Mouse (Mus musculus) liver, adult 2 months (tissue): ENCODE measurements at regions not wholly inside any gene's neighbourhood (a gene's known extent, or its start where the extent isn't known, plus 50 kb on each side); places are given as distances from the start of the nearest gene placed in this dataset.

ENCODE experiments used
- DNase-seq: peaks from one replicate; pipeline ENCODE4 v3.0.0-alpha.2; 2011; ENCODE audit warnings: low read depth, low spot score; ENCODE audit errors: extremely low read depth
- H3K27ac ChIP-seq: fragments of 200-500 bp; replicated peaks from 2 replicates; pipeline ENCODE4 v1.5.1; 2012; ENCODE audit warnings: low read depth, mild to moderate bottlenecking, control low read depth, inconsistent platforms, low read length; ENCODE audit not compliant: insufficient read depth
- H3K27me3 ChIP-seq: fragments of 200-500 bp; 2 replicates; pipeline ENCODE4 v1.6.1; 2012; ENCODE audit warnings: mild to moderate bottlenecking, moderate library complexity, low read length, inconsistent platforms; ENCODE audit not compliant: control insufficient read depth, insufficient read depth
- H3K36me3 ChIP-seq: fragments of 200-500 bp; 2 replicates; pipeline ENCODE4 v1.6.1; 2012; ENCODE audit warnings: low read length, inconsistent platforms; ENCODE audit not compliant: control insufficient read depth, insufficient read depth
- H3K4me1 ChIP-seq: fragments of 200-500 bp; 2 replicates; pipeline ENCODE4 v1.6.1; 2011; ENCODE audit warnings: low read length; ENCODE audit not compliant: control insufficient read depth, insufficient read depth
- H3K4me3 ChIP-seq: fragments of 200-500 bp; 2 replicates; pipeline ENCODE4 v1.5.1; 2011; ENCODE audit warnings: low read depth, mild to moderate bottlenecking, control low read depth, low read length, moderate library complexity; ENCODE audit not compliant: insufficient read depth
- H3K79me2 ChIP-seq: fragments of 200-500 bp; 2 replicates; pipeline ENCODE4 v1.6.1; 2012; ENCODE audit warnings: inconsistent platforms, mild to moderate bottlenecking, low read length, moderate library complexity; ENCODE audit not compliant: control insufficient read depth, insufficient read depth
- H3K9ac ChIP-seq: fragments of 200-500 bp; 2 replicates; pipeline ENCODE4 v1.6.1; 2012; ENCODE audit warnings: low read depth, mild to moderate bottlenecking, control low read depth, inconsistent platforms, low read length
- CTCF ChIP-seq: fragments of 200-500 bp; IDR thresholded peaks from 2 replicates; pipeline ENCODE4 v1.5.1; 2011; ENCODE audit warnings: low read depth, low read length, control low read depth
- POLR2A ChIP-seq: fragments of 200-500 bp; IDR thresholded peaks from 2 replicates; pipeline ENCODE4 v1.6.1; 2011; ENCODE audit warnings: low read length, control low read depth; ENCODE audit not compliant: insufficient read depth; ENCODE audit errors: extremely low read depth
- WGBS: fragments of 180-500 bp; shearing (Covaris S2); methylation state at CpG from one replicate; pipeline ENCODE4 v1.1.7; 2018; 5-methylcytosine and 5-hydroxymethylcytosine counted together

DNA sequence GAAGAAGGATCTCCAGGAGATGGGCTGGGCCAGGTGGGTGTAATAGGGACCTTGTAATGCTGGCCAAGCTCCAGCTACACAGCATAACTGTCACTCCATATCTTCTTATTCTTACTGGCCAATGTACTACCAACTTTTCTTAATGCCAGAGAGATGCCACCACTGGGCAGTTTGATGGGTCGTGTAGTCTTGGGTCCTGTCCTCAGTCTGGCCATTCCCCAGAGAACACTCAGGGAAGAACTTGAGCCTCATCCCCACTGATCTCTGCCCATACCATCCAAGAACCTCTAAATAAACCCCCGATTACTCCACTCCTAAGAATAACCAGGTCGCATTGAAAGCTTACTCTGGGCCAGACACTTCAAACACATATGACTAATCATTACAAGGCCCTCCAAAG, 82.0 kb upstream of the Dusp10 start:
- DNase-seq, result no peak
- no peaks in the 10 kb centered on the region for H3K27me3 ChIP-seq
- H3K4me3 ChIP-seq, result no peak overlapping the region
- H3K27ac ChIP-seq, result no peak overlapping the region
- no peaks in the 10 kb centered on the region for H3K4me1 ChIP-seq
- no peak for TF ChIP-seq POLR2A
- TF ChIP-seq CTCF, result no peak
- WGBS, result 78% methylated on average over 3 of the region's 3 CpGs
- no peaks in the 10 kb centered on the region for H3K36me3 ChIP-seq
- no peak overlapping the region for H3K9ac ChIP-seq
- no peaks in the 10 kb centered on the region for H3K79me2 ChIP-seq

DNA sequence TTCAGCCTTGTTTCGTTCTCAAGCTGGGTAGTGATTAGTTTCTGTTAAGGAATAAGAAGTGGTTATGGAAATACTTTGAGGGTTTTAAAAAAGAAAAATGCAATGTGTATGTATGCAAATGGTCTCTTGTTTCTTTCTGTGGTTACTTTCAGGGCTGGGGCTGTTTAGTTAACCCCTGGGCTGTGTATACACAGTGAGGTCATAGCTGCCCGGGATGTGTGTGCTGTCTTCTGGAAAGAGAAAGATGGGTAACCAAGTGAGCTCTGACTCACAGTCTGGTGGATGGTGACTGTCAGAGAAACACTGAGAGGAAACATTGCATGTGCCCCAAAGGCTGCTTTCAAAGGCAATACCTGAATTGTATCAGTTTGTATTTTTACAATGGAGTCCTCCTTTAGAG, 79.3 kb upstream of the Dusp10 start:
- Histone ChIP-seq H3K4me1 (no peaks in the 10 kb centered on the region), H3K36me3 (no peaks in the 10 kb centered on the region), H3K4me3 (no peak overlapping the region), H3K9ac (no peak overlapping the region), H3K27me3 (no peaks in the 10 kb centered on the region), H3K79me2 (no peaks in the 10 kb centered on the region), H3K27ac (no peak overlapping the region)
- WGBS, result 54% methylated on average over 2 of the region's 2 CpGs
- TF ChIP-seq POLR2A, result no peak
- no peak for TF ChIP-seq CTCF
- no peak for DNase-seq

- H3K36me3 ChIP-seq, result no peaks in the 10 kb centered on the region
- H3K27me3 ChIP-seq, result no peaks in the 10 kb centered on the region
- no peak for TF ChIP-seq CTCF
- TF ChIP-seq POLR2A, result no peak
- WGBS, result 91% methylated on average over 11 of the region's 11 CpGs
- H3K9ac ChIP-seq, result no peak overlapping the region
- H3K4me3 ChIP-seq, result no peak overlapping the region
- no peaks in the 10 kb centered on the region for H3K79me2 ChIP-seq
- H3K4me1 ChIP-seq, result no peaks in the 10 kb centered on the region
- DNase-seq, result no peak
- H3K27ac ChIP-seq, result no peak overlapping the region
These were observed 75.9 kb upstream of the Dusp10 start for GRCm38 (mm10) chr1:183937166-183937565.

DNA sequence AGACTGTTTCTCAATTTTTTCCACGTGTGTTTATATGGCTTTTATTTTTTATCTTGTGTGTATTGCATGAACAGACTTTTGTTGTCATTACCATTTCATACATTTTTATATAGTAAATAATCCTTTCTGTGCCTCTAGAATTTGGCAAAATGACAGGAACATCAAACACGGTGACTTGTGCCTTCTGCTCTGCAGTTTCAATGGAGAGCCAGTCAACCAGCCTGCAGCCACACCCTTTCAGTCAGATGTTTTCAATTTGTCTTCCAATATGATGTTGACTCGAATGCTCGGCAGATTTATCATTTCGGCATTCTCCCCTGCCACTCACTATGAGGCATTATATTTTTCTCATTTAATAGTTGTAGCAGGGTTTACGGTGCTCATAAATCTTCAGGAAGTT, 74.7 kb upstream of the Dusp10 start:
- Histone ChIP-seq H3K27me3 (no peaks in the 10 kb centered on the region), H3K4me1 (no peaks in the 10 kb centered on the region), H3K4me3 (no peak overlapping the region), H3K27ac (no peak overlapping the region), H3K79me2 (no peaks in the 10 kb centered on the region), H3K9ac (no peak overlapping the region), H3K36me3 (no peaks in the 10 kb centered on the region)
- DNase-seq, result no peak
- TF ChIP-seq CTCF (no peak), POLR2A (no peak)
- 89% methylated on average over 6 of the region's 6 CpGs for WGBS

GRCm38 (mm10) chr1:183940706-183941105, 72.4 kb upstream of the Dusp10 start:
- Histone ChIP-seq H3K27me3 (no peaks in the 10 kb centered on the region), H3K79me2 (no peaks in the 10 kb centered on the region), H3K9ac (no peak overlapping the region), H3K4me1 (no peaks in the 10 kb centered on the region), H3K27ac (no peak overlapping the region), H3K4me3 (no peak overlapping the region), H3K36me3 (no peaks in the 10 kb centered on the region)
- TF ChIP-seq POLR2A, result no peak
- no peak for DNase-seq
- WGBS, result 89% methylated on average over 2 of the region's 2 CpGs

DNA sequence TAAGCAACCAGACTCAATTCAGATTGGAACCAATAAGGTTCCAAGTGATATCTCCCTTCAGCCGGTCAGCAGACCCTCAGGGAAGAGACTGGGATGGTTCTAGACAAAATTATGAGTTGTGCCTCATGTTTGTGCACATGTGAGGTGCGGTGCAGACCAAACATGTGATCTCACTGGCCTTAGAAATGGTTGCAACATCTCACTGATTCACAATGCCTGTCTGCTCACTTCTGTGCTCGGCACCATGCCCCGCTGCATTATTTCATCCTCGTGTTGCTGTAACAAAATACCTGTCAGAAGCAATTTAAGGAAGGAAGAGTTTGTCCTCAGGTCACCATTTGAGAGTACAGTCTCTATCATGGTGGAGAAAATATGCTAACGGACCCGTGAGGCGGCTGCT, 66.9 kb upstream of the Dusp10 start:
- no peak overlapping the region for H3K4me3 ChIP-seq
- no peaks in the 10 kb centered on the region for H3K36me3 ChIP-seq
- H3K27me3 ChIP-seq, result no peaks in the 10 kb centered on the region
- H3K79me2 ChIP-seq, result no peaks in the 10 kb centered on the region
- H3K4me1 ChIP-seq, result no peaks in the 10 kb centered on the region
- TF ChIP-seq CTCF (no peak), POLR2A (no peak)
- H3K9ac ChIP-seq, result no peak overlapping the region
- 91% methylated on average over 8 of the region's 8 CpGs for WGBS
- no peak for DNase-seq
- H3K27ac ChIP-seq, result no peak overlapping the region
